Mouse (Mus musculus): ENCODE data around the gene Eps15. TPM values are rescaled to one million over a fixed set of nuclear protein-coding genes. Genes with fewer than 3 reads are reported as not detected.

Eps15 gene
- polyA plus RNA-seq (2016; fragmentation: Nextera tagmentation; extraction: Ambion mirVana), result 47.4 and 48.3 TPM in 2 replicates

DNA sequence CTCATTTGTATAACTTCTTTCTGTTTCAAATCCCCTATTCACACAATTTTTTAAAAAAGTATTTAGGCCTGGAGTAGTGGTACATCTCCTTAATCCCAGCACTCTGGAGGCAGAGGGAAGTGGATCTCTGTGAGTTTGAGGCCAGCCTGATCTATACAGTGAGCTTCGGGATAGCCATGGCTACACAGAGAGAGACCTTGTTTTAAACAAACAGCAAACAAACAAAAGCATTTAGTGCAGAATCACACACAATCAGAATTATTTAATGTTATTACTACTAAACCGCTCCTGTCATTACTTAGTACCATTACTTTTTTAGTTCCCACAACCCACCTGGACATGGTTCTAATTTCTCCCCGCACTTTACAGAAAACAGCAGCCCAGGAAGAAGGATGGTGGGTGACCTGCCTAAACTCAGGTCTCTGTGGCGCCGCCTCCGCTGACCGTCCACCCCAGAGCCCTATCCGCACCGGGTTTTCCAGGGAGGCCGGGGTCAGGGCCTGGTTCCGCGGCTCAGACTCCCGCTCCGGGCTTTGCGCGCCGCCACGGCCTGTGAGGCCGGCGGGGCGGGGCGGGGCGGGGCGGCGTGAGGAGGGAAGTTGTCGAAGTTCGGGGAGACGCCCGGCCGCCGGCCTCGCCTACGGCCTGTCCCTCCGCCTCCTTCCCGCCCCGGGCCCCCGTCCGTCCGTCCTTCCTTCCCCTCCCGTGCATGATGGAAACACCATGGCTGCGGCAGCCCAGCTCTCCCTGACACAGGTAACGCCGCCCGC, at the start of gene Eps15:
Eps15 (plus strand) TSS at position 580 of the 770 bp plus-strand sequence.
- H3K36me3 ChIP-seq (replicated peaks), result no peaks in the 10 kb centered on the region
- H3K9me3 ChIP-seq, result no peaks in the 10 kb centered on the region
- H3K27ac ChIP-seq, result no peak within 1 kb of the TSS; the same call in 1 of the 2 replicates
- peak within 1 kb of the TSS; percentile 81 for H3K4me2 ChIP-seq
- WGBS, result 4% methylated on average over 34 of the region's 44 CpGs
- H3K9ac ChIP-seq, result peak within 1 kb of the TSS; percentile 82
- H3K27me3 ChIP-seq, result 0 out of 2 replicates have a peak, but pooled peaks cover 3% of the 10 kb centered on the region
- ATAC-seq (ENCODE audit: low FRiP score), result peak; percentile 95
- peak within 1 kb of the TSS; percentile 90 for H3K4me3 ChIP-seq (replicated peaks)
- 0 out of 2 replicates have a peak, but pooled peaks cover 9% of the 10 kb centered on the region for H3K4me1 ChIP-seq

GRCm38 (mm10) chr4:109234185-109234584, 45.9 kb upstream of the Eps15 start, which contains the start of gene Calr4:
TSS of gene Calr4 (plus strand) at chr4:109234485.
- Histone ChIP-seq H3K4me2 (no peak within 1 kb of the TSS), H3K36me3 (replicated peaks) (no peaks in the 10 kb centered on the region), H3K27ac (no peak within 1 kb of the TSS), H3K4me3 (replicated peaks) (no peak within 1 kb of the TSS), H3K27me3 (no peaks in the 10 kb centered on the region), H3K9ac (no peak within 1 kb of the TSS), H3K4me1 (peaks cover 7% of the 10 kb centered on the region; the same call in 1 of the 2 replicates), H3K9me3 (no peaks in the 10 kb centered on the region)
- ATAC-seq (ENCODE audit: low FRiP score), result no peak
- 84% methylated on average over 2 of the region's 2 CpGs for WGBS

GRCm38 (mm10) chr4:109234806-109235350, 45.2 kb upstream of the Eps15 start:
- H3K9ac ChIP-seq, result no peak overlapping the region
- H3K27ac ChIP-seq, result no peak overlapping the region
- no peaks in the 10 kb centered on the region for H3K36me3 ChIP-seq (replicated peaks)
- no peak overlapping the region for H3K4me3 ChIP-seq (replicated peaks)
- no peaks in the 10 kb centered on the region for H3K9me3 ChIP-seq
- H3K4me1 ChIP-seq, result peaks cover 7% of the 10 kb centered on the region; the same call in 1 of the 2 replicates
- no peak overlapping the region for H3K4me2 ChIP-seq
- H3K27me3 ChIP-seq, result no peaks in the 10 kb centered on the region
- ATAC-seq (ENCODE audit: low FRiP score), result no peak
- 81% methylated on average over 9 of the region's 9 CpGs for WGBS

DNA sequence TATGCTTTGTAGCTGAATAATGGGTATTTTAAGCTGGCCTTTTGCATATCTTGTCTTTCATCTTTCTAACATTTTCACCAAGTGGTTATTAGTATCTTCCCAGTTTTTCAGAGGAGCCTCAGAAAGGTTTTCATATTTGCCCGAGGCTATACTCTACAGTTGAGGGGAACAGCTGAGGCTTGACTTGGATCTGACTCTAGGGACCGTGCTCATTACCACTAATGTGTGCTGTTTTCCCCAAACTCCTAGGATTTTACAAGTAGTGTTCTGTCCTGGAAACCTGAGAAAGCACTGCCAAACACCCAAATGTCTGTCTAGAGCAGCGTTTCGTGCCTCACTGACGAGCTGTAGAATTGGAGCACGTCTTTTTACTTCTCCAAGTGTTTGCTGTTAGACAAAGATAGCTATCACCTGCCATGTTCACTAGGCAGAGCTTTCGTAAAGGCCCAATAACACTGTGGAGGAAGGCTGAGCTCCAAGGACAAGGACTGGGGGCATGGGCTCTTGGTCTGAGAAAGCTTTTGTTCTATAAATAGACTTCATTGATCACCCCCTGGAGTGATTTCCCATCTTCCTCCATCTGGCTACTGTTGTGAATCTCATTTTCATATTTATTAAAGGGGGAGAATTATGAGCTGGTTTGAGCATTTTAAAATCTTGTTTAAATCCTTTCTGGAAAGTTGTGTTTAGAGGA, 43.7 kb upstream of the Eps15 start:
- Histone ChIP-seq H3K4me2 (no peak overlapping the region), H3K4me1 (peaks cover 7% of the 10 kb centered on the region; the same call in 1 of the 2 replicates), H3K9me3 (no peaks in the 10 kb centered on the region), H3K27me3 (no peaks in the 10 kb centered on the region), H3K27ac (no peak overlapping the region), H3K4me3 (replicated peaks) (no peak overlapping the region), H3K9ac (no peak overlapping the region), H3K36me3 (replicated peaks) (no peaks in the 10 kb centered on the region)
- ATAC-seq (ENCODE audit: low FRiP score), result no peak
- WGBS, result 74% methylated on average over 7 of the region's 7 CpGs

GRCm38 (mm10) chr4:109238428-109239268, 41.4 kb upstream of the Eps15 start:
- Histone ChIP-seq H3K9me3 (no peaks in the 10 kb centered on the region), H3K27ac (no peak overlapping the region), H3K4me1 (peaks cover 7% of the 10 kb centered on the region; the same call in 1 of the 2 replicates), H3K4me2 (no peak overlapping the region), H3K36me3 (replicated peaks) (no peaks in the 10 kb centered on the region), H3K27me3 (no peaks in the 10 kb centered on the region), H3K9ac (no peak overlapping the region), H3K4me3 (replicated peaks) (no peak overlapping the region)
- no peak for ATAC-seq (ENCODE audit: low FRiP score)
- WGBS, result 86% methylated on average over 24 of the region's 24 CpGs

DNA sequence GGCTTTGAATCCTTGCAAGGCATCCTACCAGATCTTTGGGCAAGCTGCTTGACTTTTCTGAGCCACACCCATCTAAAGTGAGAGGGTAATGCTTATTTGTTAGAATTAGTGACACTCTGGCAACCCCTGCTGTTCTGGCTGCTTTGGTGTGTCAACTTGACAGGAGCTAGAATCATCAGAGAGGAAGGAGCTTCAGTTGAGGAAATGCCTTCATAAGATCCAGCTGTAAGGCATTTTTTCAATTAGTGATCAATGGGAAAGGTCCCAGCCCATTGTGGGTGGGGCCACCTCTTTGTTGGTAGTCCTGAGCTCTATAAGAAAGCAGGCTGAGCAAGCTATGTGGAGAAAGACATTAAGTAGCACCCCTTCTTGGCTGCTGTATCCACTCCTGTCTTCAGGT, 38.8 kb upstream of the Eps15 start:
- Histone ChIP-seq H3K4me3 (replicated peaks) (no peak overlapping the region), H3K4me2 (no peak overlapping the region), H3K4me1 (peaks cover 7% of the 10 kb centered on the region; the same call in 1 of the 2 replicates), H3K9ac (no peak overlapping the region), H3K27me3 (no peaks in the 10 kb centered on the region), H3K27ac (no peak overlapping the region), H3K36me3 (replicated peaks) (no peaks in the 10 kb centered on the region), H3K9me3 (no peaks in the 10 kb centered on the region)
- no peak for ATAC-seq (ENCODE audit: low FRiP score)

DNA sequence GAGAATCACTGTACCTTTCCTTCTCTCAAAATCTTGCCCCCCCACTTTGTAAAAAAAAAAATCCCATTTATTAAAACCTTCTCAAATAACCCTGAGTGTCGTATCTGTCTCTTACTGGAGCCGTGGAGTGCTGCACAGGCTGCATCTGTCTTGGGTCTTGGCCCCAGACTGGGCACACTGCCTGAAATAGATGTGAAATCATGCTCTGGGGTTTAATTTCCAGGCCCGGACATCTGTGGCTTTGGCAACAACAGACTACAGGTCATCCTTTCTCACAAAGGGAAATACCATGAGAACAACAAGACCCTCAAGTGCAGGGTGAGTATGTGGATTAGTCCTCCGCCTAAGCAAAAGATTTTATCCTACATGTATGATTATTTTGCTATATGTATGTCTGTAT, 38.1 kb upstream of the Eps15 start:
- Histone ChIP-seq H3K4me1 (peaks cover under 1% of the 10 kb centered on the region; the same call in 1 of the 2 replicates), H3K9me3 (no peaks in the 10 kb centered on the region), H3K27me3 (no peaks in the 10 kb centered on the region), H3K9ac (no peak overlapping the region), H3K36me3 (replicated peaks) (no peaks in the 10 kb centered on the region), H3K4me2 (no peak overlapping the region), H3K4me3 (replicated peaks) (no peak overlapping the region), H3K27ac (no peak overlapping the region)
- ATAC-seq (ENCODE audit: low FRiP score), result no peak
- 79% methylated on average over 4 of the region's 4 CpGs for WGBS

DNA sequence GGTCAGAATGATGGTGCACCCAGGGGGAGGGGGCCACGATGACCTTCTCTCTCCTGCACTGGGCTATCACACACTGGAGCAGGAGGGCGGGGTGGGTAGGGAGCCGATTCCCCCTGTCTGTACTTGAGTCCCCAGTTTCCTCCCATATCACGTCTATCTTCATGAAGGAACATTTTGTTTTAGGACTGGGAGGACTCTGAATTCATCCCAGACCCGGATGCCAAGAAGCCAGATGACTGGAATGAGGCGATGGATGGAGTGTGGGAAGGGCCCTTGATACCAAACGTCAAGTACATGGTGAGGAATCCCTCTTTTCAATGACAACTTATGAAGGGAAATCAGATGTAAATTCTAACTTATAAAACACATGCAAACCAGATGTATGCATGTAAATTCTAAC, 35.6 kb upstream of the Eps15 start:
- no peak for ATAC-seq (ENCODE audit: low FRiP score)
- no peak overlapping the region for H3K4me2 ChIP-seq
- 79% methylated on average over 7 of the region's 7 CpGs for WGBS
- no peaks in the 10 kb centered on the region for H3K4me1 ChIP-seq
- no peak overlapping the region for H3K9ac ChIP-seq
- no peak overlapping the region for H3K4me3 ChIP-seq (replicated peaks)
- H3K36me3 ChIP-seq (replicated peaks), result no peaks in the 10 kb centered on the region
- H3K9me3 ChIP-seq, result no peaks in the 10 kb centered on the region
- H3K27ac ChIP-seq, result no peak overlapping the region
- no peaks in the 10 kb centered on the region for H3K27me3 ChIP-seq

DNA sequence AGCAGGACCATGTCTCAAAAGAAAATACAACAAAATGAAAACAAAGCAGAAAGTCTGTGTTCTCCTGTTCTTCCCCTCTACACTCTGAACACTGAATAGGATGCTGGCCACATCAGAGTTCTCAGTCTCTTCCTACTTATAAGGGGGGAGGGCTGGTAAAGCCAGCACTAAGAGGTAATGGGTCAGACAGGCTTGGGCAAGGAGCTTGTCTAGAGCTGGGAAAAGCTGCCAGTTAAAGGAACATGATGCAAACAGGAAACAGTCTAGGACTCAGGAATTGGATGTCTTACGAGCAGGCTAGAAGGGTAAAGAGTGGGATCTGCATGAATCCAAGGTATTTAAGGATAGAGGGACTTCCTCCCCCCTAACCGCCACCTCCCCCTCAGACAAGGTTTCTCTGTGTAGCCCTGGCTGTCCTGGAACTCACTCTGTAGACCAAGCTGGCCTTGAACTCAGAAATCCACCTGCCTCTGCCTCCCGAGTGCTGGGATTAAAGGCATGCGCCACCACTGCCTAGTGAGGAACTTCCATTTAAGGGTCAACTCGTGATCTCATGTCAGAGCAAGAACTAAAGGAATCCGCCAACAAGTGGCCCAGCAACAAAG, 35.0 kb upstream of the Eps15 start:
- Histone ChIP-seq H3K4me2 (no peak overlapping the region), H3K9me3 (no peaks in the 10 kb centered on the region), H3K27ac (no peak overlapping the region), H3K27me3 (no peaks in the 10 kb centered on the region), H3K4me3 (replicated peaks) (no peak overlapping the region), H3K9ac (no peak overlapping the region), H3K4me1 (no peaks in the 10 kb centered on the region), H3K36me3 (replicated peaks) (no peaks in the 10 kb centered on the region)
- 88% methylated on average over 6 of the region's 6 CpGs for WGBS
- no peak for ATAC-seq (ENCODE audit: low FRiP score)

DNA sequence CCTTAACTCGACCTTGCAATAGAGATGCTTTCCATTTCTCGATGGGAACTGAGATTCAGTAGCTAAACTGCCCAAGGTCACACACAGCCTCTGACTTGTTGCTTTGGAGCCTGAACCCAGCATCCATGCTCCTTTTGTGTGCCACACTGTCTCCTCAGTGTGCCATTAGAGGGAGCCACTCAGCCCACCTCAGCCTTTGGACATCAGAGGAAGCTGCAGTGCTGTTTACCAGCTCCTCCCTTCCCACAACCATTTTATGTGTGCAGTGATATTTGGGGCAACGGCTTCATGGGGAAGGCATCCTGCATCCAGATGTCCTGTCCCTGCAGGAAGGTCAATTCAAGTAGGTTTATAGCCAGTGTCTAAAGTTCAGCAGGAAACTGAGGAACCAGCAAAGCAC, 28.5 kb upstream of the Eps15 start:
- 39% methylated on average over 3 of the region's 3 CpGs for WGBS
- H3K9ac ChIP-seq, result no peak overlapping the region
- 0 out of 2 replicates have a peak, but pooled peaks cover 1% of the 10 kb centered on the region for H3K9me3 ChIP-seq
- no peaks in the 10 kb centered on the region for H3K4me1 ChIP-seq
- H3K27me3 ChIP-seq, result no peaks in the 10 kb centered on the region
- H3K4me3 ChIP-seq (replicated peaks), result no peak overlapping the region
- no peak for ATAC-seq (ENCODE audit: low FRiP score)
- H3K27ac ChIP-seq, result no peak overlapping the region
- no peaks in the 10 kb centered on the region for H3K36me3 ChIP-seq (replicated peaks)
- H3K4me2 ChIP-seq, result no peak overlapping the region

- Histone ChIP-seq H3K36me3 (replicated peaks) (no peaks in the 10 kb centered on the region), H3K27ac (no peak overlapping the region), H3K9ac (no peak overlapping the region), H3K27me3 (no peaks in the 10 kb centered on the region), H3K4me1 (no peaks in the 10 kb centered on the region), H3K4me3 (replicated peaks) (no peak overlapping the region), H3K4me2 (no peak overlapping the region), H3K9me3 (0 out of 2 replicates have a peak, but pooled peaks cover 3% of the 10 kb centered on the region)
- ATAC-seq (ENCODE audit: low FRiP score), result no peak
- 84% methylated on average over 4 of the region's 4 CpGs for WGBS
These were observed 27.9 kb upstream of the Eps15 start for GRCm38 (mm10) chr4:109252199-109252598.

All from forebrain, embryonic 12.5 days (tissue).